Mouse (Mus musculus) embryonic fibroblast, embryonic 13.5 days (primary cell): ENCODE data around the gene Sh3gl1.

Experiments used
- CTCF ChIP-seq: IDR thresholded peaks from 2 replicates; pipeline ENCODE4 v1.5.1; 2011; ENCODE audit warnings: mild to moderate bottlenecking, control low read depth, low read length, moderate library complexity, borderline replicate concordance; ENCODE audit not compliant: insufficient read depth
- POLR2A ChIP-seq: IDR thresholded peaks from 2 replicates; pipeline ENCODE4 v1.6.1; 2011; ENCODE audit warnings: low read depth, mild to moderate bottlenecking, control low read depth, low read length, moderate library complexity

GRCm38 (mm10) chr17:56079921-56080320 lies 43.5 kb upstream of the Sh3gl1 start:
- no peak for TF ChIP-seq CTCF
- no peak for TF ChIP-seq POLR2A
